Mouse (Mus musculus) thymus, adult 2 months (tissue): ENCODE measurements at regions not wholly inside any gene's neighbourhood (a gene's known extent, or its start where the extent isn't known, plus 50 kb on each side); places are given as distances from the start of the nearest gene placed in this dataset.

Experiments
- DNase-seq: peaks from one replicate; pipeline ENCODE4 v3.0.0; 2021
- H3K27ac ChIP-seq: fragments of 200-500 bp; 2 replicates; pipeline ENCODE4 v1.5.1; 2012; ENCODE audit warnings: low read length, control low read depth; ENCODE audit not compliant: control insufficient read depth, insufficient read depth
- H3K27me3 ChIP-seq: fragments of 200-500 bp; 2 replicates; pipeline ENCODE4 v1.6.1; 2012; ENCODE audit warnings: mild to moderate bottlenecking, low read length, moderate library complexity, mixed read lengths; ENCODE audit not compliant: control insufficient read depth, insufficient read depth
- H3K36me3 ChIP-seq: fragments of 200-500 bp; 2 replicates; pipeline ENCODE4 v1.6.1; 2012; ENCODE audit warnings: mild to moderate bottlenecking, low read length, moderate library complexity; ENCODE audit not compliant: control insufficient read depth, insufficient read depth
- H3K4me1 ChIP-seq: fragments of 200-500 bp; replicated peaks from 2 replicates; pipeline ENCODE4 v1.6.1; 2012; ENCODE audit warnings: low read length; ENCODE audit not compliant: control insufficient read depth, insufficient read depth
- H3K4me3 ChIP-seq: fragments of 200-500 bp; 2 replicates; pipeline ENCODE4 v1.5.1; 2012; ENCODE audit warnings: mild to moderate bottlenecking, low read length, control low read depth, moderate library complexity; ENCODE audit not compliant: control insufficient read depth, insufficient read depth
- CTCF ChIP-seq: fragments of 200-500 bp; IDR thresholded peaks from 2 replicates; pipeline ENCODE4 v1.5.1; 2012; ENCODE audit warnings: mild to moderate bottlenecking, control low read depth, low read length, moderate library complexity, borderline replicate concordance; ENCODE audit not compliant: control insufficient read depth, poor library complexity, insufficient read depth; ENCODE audit errors: extremely low read depth
- POLR2A ChIP-seq: fragments of 200-500 bp; IDR thresholded peaks from 2 replicates; pipeline ENCODE4 v1.6.1; 2012; ENCODE audit warnings: mild to moderate bottlenecking, low read length, control low read depth, moderate library complexity; ENCODE audit not compliant: control insufficient read depth, poor library complexity, insufficient read depth; ENCODE audit errors: extremely low read depth
- WGBS: fragments of 180-500 bp; shearing (Covaris S2); methylation state at CpG from one replicate; pipeline ENCODE4 v1.1.7; 2018; 5-methylcytosine and 5-hydroxymethylcytosine counted together

GRCm38 (mm10) chr6:7120136-7120535 lies 164.3 kb downstream of the Sdhaf3 start:
- 38% methylated on average over 4 of the region's 4 CpGs for WGBS
- no peaks in the 10 kb centered on the region for H3K36me3 ChIP-seq

GRCm38 (mm10) chr6:7133042-7133441 lies 177.2 kb downstream of the Sdhaf3 start:
- Histone ChIP-seq H3K27ac (no peak overlapping the region), H3K4me1 (no peaks in the 10 kb centered on the region), H3K27me3 (no peaks in the 10 kb centered on the region), H3K36me3 (no peaks in the 10 kb centered on the region), H3K4me3 (no peak overlapping the region)
- DNase-seq = no peak
- 94% methylated on average over 11 of the region's 11 CpGs for WGBS
- TF ChIP-seq CTCF = no peak
- TF ChIP-seq POLR2A = no peak

More at GRCm38 (mm10) chr6:7120136-7120535, 164.3 kb downstream of the Sdhaf3 start:
- Histone ChIP-seq H3K27me3 (no peaks in the 10 kb centered on the region), H3K4me1 (no peaks in the 10 kb centered on the region), H3K4me3 (no peak overlapping the region), H3K27ac (no peak overlapping the region)
- TF ChIP-seq CTCF (no peak), POLR2A (no peak)
- peak; percentile 3 for DNase-seq

GRCm38 (mm10) chr6:7134062-7134461 lies 178.3 kb downstream of the Sdhaf3 start:
- TF ChIP-seq POLR2A (no peak), CTCF (no peak)
- 95% methylated on average over 4 of the region's 4 CpGs for WGBS

GRCm38 (mm10) chr6:7134888-7135287 lies 179.1 kb downstream of the Sdhaf3 start:
- TF ChIP-seq POLR2A (no peak), CTCF (no peak)
- WGBS = 97% methylated on average over 1 of the region's 1 CpGs
- Histone ChIP-seq H3K36me3 (no peaks in the 10 kb centered on the region), H3K4me1 (no peaks in the 10 kb centered on the region), H3K27me3 (no peaks in the 10 kb centered on the region), H3K27ac (no peak overlapping the region), H3K4me3 (no peak overlapping the region)
- no peak for DNase-seq

More at GRCm38 (mm10) chr6:7134062-7134461, 178.3 kb downstream of the Sdhaf3 start:
- H3K27me3 ChIP-seq = no peaks in the 10 kb centered on the region
- H3K27ac ChIP-seq = no peak overlapping the region
- H3K4me3 ChIP-seq = no peak overlapping the region
- no peaks in the 10 kb centered on the region for H3K36me3 ChIP-seq
- DNase-seq = no peak
- no peaks in the 10 kb centered on the region for H3K4me1 ChIP-seq

GRCm38 (mm10) chr6:7181711-7182110 lies 225.9 kb downstream of the Sdhaf3 start:
- no peak for TF ChIP-seq POLR2A
- TF ChIP-seq CTCF = no peak
- Histone ChIP-seq H3K36me3 (no peaks in the 10 kb centered on the region), H3K4me1 (no peaks in the 10 kb centered on the region), H3K27ac (no peak overlapping the region), H3K4me3 (no peak overlapping the region), H3K27me3 (no peaks in the 10 kb centered on the region)
- no peak for DNase-seq
- WGBS = 85% methylated on average over 2 of the region's 2 CpGs

GRCm38 (mm10) chr6:7199046-7199599 lies 243.3 kb downstream of the Sdhaf3 start:
- Histone ChIP-seq H3K36me3 (no peaks in the 10 kb centered on the region), H3K27ac (no peak overlapping the region), H3K4me3 (no peak overlapping the region), H3K4me1 (no peaks in the 10 kb centered on the region), H3K27me3 (no peaks in the 10 kb centered on the region)
- DNase-seq = no peak
- WGBS = 80% methylated on average over 8 of the region's 8 CpGs
- no peak for TF ChIP-seq POLR2A
- TF ChIP-seq CTCF = no peak

- no peak for DNase-seq
- Histone ChIP-seq H3K27me3 (no peaks in the 10 kb centered on the region), H3K27ac (no peak overlapping the region), H3K36me3 (no peaks in the 10 kb centered on the region), H3K4me1 (no peaks in the 10 kb centered on the region), H3K4me3 (no peak overlapping the region)
- no peak for TF ChIP-seq CTCF
- TF ChIP-seq POLR2A = no peak
- WGBS = 66% methylated on average over 4 of the region's 4 CpGs
Observed at GRCm38 (mm10) chr6:7215880-7216279, 260.1 kb downstream of the Sdhaf3 start.
